10 mouse cellular contexts compared by ENCODE assay signal in genomic region chr17:12261887-12262286, GRCm38 (mm10). TPM values are rescaled to one million over a fixed set of nuclear protein-coding genes. Genes with fewer than 3 reads are reported as not detected.
A peak's percentile ranks its signal among the peaks of the same experiment; 100 is the strongest.
DNase-seq lines count a peak whose midpoint lies in the region; ATAC-seq and TF ChIP-seq lines count a peak whose summit lies in the region.
"Had no signal": no experiment of that assay in that cellular context is flagged by ENCODE, and none has a peak within 500 bp of the region (broad histone marks: within the 10 kb centered on the region; RNA-seq: fewer than 3 reads in every experiment).

No protein-coding gene starts in this region.

- 65% methylated on average over 2 of the region's 2 CpGs for WGBS in heart, adult 2 months
- WGBS in heart, embryonic 10.5 days, result 55% methylated on average over 2 of the region's 2 CpGs
- WGBS in lung, adult 2 months, result 63% methylated on average over 2 of the region's 2 CpGs

- H3K27ac ChIP-seq in heart, adult 2 months, result no peak overlapping the region
- no peak overlapping the region for H3K27ac ChIP-seq in heart, embryonic 10.5 days

- peaks cover 3% of the 10 kb centered on the region; the same call in 1 of the 2 replicates for H3K4me1 ChIP-seq in heart, adult 2 months (ENCODE audit: control insufficient read depth, insufficient read depth, low read length)
- peaks cover 22% of the 10 kb centered on the region for H3K4me1 ChIP-seq in heart, embryonic 10.5 days
- peaks cover 7% of the 10 kb centered on the region for H3K4me1 ChIP-seq in lung, adult 2 months (ENCODE audit: control insufficient read depth, insufficient read depth, low read length)

- H3K79me2 ChIP-seq in heart, adult 2 months (replicated peaks; ENCODE audit: control insufficient read depth, insufficient read depth, low read length), result no peaks in the 10 kb centered on the region; the same call in 1 of the 2 replicates

- no peak for TF ChIP-seq POLR2A in heart, adult 2 months (IDR thresholded peaks at IDR 0.05; ENCODE audit: insufficient read depth, low read depth, low read length)
- TF ChIP-seq POLR2A in lung, adult 2 months (IDR thresholded peaks at IDR 0.05; ENCODE audit: borderline replicate concordance, extremely low read depth, low read depth, low read length), result no peak

- peak; percentile 39 for TF ChIP-seq CTCF in heart, adult 2 months (IDR thresholded peaks at IDR 0.05)
- TF ChIP-seq CTCF in lung, adult 2 months (IDR thresholded peaks at IDR 0.05; ENCODE audit: insufficient read depth, low read length), result peak; percentile 21; the same call in 1 of the 2 replicates

- TF ChIP-seq EP300 in heart, adult 2 months (IDR thresholded peaks at IDR 0.05; ENCODE audit: insufficient read depth, low read depth, low read length), result no peak

- no peaks in the 10 kb centered on the region for H3K27me3 ChIP-seq in heart, adult 2 months (ENCODE audit: control insufficient read depth, insufficient read depth, low read length)
- no peaks in the 10 kb centered on the region for H3K27me3 ChIP-seq in heart, embryonic 10.5 days (ENCODE audit: insufficient read depth, poor library complexity, severe bottlenecking)

- no peaks in the 10 kb centered on the region for H3K9me3 ChIP-seq in heart, embryonic 10.5 days

- intact Hi-C loops in heart, adult 2 months (cut with DNase I), result no loop called here

- H3K4me3 ChIP-seq in heart, adult 2 months, result no peak overlapping the region
- no peak overlapping the region for H3K4me3 ChIP-seq in heart, embryonic 10.5 days
- no peak overlapping the region for H3K4me3 ChIP-seq in lung, adult 2 months (replicated peaks; ENCODE audit: extremely low read depth, low read depth, low read length)

- H3K36me3 ChIP-seq in heart, adult 2 months (ENCODE audit: control insufficient read depth, insufficient read depth, low read length), result no peaks in the 10 kb centered on the region
- peaks cover 55% of the 10 kb centered on the region for H3K36me3 ChIP-seq in heart, embryonic 10.5 days

- ATAC-seq in common myeloid progenitor, adult 5-6 weeks (replicated peaks; ENCODE audit: low read depth, poor library complexity, severe bottlenecking), result peak; percentile 64
- ATAC-seq in megakaryocyte, adult 5-6 weeks (ENCODE audit: poor library complexity, severe bottlenecking), result 0 out of 2 replicates have a peak, but pooled peaks have one; percentile 30

- no peak for DNase-seq in heart, adult 2 months
- DNase-seq in heart, embryonic 10.5 days (ENCODE audit: low spot score), result no peak
- DNase-seq in lung, adult 2 months, result no peak
- DNase-seq in lung, postnatal 14 days, result no peak
- DNase-seq in layer of hippocampus, postnatal 14 days (ENCODE audit: low spot score in 2 of 2), result no peak
- DNase-seq in adrenal gland, postnatal 36 days, result no peak
- DNase-seq: adrenal gland, postnatal 10 days; thymus, adult 2 months had no signal

- no peak overlapping the region for H3K9ac ChIP-seq in heart, adult 2 months (ENCODE audit: low read depth, low read length)

RNA-seq across cellular contexts. Expression of gene Map3k4, which starts 56.7 kb away (rescaled TPM):
- 10 to 100 TPM; 43.7 to 51.3 TPM for total RNA-seq in heart, adult 2 months (2021)
- 12.2 and 17.2 TPM in 2 replicates for polyA plus RNA-seq in heart, adult 2 months (2012; rRNA removed)
- 40.2 and 52.2 TPM in 2 replicates for polyA plus RNA-seq in heart, embryonic 10.5 days (2016; fragmentation: Nextera tagmentation; extraction: Ambion mirVana)
- polyA plus RNA-seq in lung, adult 2 months (2012; rRNA removed), result 32.9 and 42.8 TPM in 2 replicates
- total RNA-seq in common myeloid progenitor, adult 5-6 weeks (2017), result 25.0 and 38.5 TPM in 2 replicates
- 10.4 and 11.3 TPM in 2 replicates for total RNA-seq in megakaryocyte, adult 5-6 weeks (2015)
- total RNA-seq in megakaryocyte, adult 5-6 weeks (2017), result 19.9 and 22.0 TPM in 2 replicates
- 10 to 100 TPM; 41.5 to 46.0 TPM for total RNA-seq in layer of hippocampus, postnatal 14 days (2021)
- total RNA-seq in adrenal gland, postnatal 36 days (2021), result 10 to 100 TPM; 20.1 to 27.4 TPM
